Mouse (Mus musculus) bone marrow, adult 2 months (tissue): ENCODE data around the gene Hivep3.

Source experiments
- CTCF ChIP-seq: fragments of 200-500 bp; IDR thresholded peaks from 2 replicates; pipeline ENCODE4 v1.5.1; 2011; ENCODE audit warnings: low read length, control low read depth; ENCODE audit not compliant: control insufficient read depth, insufficient read depth
- POLR2A ChIP-seq: fragments of 200-500 bp; IDR thresholded peaks from 2 replicates; pipeline ENCODE4 v1.6.1; 2011; ENCODE audit warnings: low read depth, mild to moderate bottlenecking, control low read depth, low read length, borderline replicate concordance; ENCODE audit not compliant: control insufficient read depth

- no peak for TF ChIP-seq CTCF
- TF ChIP-seq POLR2A = no peak
Observed at GRCm38 (mm10) chr4:119973729-119974605, 240.4 kb downstream of the Hivep3 start.
